Mouse (Mus musculus) thymus, adult 2 months (tissue): Measurements from ENCODE around the gene Abhd11.

Experiments
- CTCF ChIP-seq: fragments of 200-500 bp; IDR thresholded peaks from 2 replicates; pipeline ENCODE4 v1.5.1; 2012; ENCODE audit warnings: mild to moderate bottlenecking, control low read depth, low read length, moderate library complexity, borderline replicate concordance; ENCODE audit not compliant: control insufficient read depth, poor library complexity, insufficient read depth; ENCODE audit errors: extremely low read depth
- POLR2A ChIP-seq: fragments of 200-500 bp; IDR thresholded peaks from 2 replicates; pipeline ENCODE4 v1.6.1; 2012; ENCODE audit warnings: mild to moderate bottlenecking, low read length, control low read depth, moderate library complexity; ENCODE audit not compliant: control insufficient read depth, poor library complexity, insufficient read depth; ENCODE audit errors: extremely low read depth

DNA sequence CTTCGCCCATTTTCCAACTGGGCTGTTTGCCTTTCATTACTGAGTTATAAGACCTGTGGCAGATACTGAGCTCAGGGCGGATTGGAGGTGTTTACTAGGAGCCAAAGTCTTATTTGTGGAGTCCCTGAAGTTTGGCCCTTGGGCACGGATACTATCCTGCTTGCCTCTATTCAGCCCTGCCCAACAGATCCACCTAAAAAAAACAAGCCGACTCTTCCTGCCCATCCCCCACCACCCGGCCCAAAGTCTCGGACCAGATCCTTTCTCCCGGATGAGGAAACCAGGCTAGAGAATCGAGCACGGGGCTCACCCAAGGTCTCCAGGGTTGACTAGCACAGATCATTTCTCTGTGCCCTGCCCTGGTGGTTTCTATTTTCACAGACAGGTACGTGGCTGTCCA, 27.8 kb upstream of the Abhd11 start:
- no peak for TF ChIP-seq CTCF
- no peak for TF ChIP-seq POLR2A
